Mouse (Mus musculus): ENCODE data around the gene Abcd2.

Abcd2 gene

DNA sequence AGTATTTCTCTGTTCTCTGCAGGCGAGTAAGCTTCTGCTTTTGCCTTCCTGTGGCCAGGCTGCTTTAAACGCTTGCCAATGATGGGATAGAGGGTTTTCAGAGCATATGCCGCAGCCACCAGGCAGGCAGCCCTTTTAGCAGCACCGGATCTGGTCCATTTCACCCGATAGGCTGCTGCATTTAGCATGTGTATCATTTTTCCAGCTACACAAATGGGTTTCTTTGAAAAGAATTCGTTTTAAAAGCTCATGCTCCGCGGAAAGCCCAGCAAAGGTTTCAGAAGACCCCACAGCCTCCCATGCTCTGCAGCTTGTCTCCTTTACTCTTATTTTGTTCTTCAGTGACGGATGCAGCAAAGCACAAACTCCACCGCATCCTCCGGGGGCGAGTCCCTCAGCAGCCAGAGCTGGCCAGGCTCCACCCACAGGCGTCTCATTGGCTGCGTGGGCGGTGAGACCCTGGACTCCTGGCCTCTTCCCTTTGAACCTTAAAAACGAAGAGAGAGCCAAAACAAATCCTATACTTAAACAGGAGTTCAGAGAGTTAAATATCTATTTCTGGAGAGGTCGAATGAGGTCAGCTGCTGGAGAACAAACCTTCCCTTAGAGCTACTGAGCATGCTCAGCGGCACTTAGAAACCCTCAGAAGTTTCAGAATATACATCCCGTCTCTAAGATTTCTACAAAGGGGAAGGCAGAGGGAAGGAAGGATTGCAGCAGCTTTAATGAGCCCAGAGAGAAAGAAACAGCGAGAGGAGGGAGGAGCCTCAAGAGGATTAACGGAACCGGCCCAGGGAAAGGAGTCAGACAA, at the start of gene Abcd2:
TSS of gene Abcd2 (minus strand) at position 388 of the 811 bp plus-strand sequence.
- WGBS, result under 1% methylated on average over 22 of the region's 22 CpGs

DNA sequence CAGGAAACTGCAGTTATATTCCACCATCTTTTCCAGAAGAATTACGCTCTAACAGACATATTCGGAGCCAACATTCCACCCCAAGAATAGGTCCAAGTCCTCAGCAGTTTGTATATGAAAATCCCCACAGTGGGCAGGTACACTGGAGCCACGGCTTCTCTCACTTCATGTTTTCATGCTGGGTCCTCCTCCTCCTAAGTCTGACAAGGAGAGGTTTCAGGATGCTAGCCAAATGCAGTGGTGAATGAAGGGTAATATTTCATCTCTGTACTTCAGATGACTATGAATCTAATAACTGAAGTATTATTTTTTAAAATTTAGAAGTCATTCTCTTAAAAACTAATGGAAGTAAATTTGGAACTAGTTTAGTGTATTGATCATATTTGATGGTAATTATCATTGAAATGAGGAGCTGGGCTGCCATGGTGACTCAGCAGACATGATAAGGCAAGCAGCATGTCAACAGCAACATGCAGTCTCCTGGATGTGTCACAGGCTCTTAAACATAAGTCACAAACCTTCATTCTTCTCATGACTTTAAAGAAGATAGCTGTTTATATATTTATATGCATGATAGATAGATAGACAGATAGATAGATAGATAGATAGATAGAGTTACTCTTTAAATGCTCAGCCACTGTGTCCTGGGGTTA, 49.2 kb upstream of the Abcd2 start:
- WGBS, result 92% methylated on average over 3 of the region's 3 CpGs

DNA sequence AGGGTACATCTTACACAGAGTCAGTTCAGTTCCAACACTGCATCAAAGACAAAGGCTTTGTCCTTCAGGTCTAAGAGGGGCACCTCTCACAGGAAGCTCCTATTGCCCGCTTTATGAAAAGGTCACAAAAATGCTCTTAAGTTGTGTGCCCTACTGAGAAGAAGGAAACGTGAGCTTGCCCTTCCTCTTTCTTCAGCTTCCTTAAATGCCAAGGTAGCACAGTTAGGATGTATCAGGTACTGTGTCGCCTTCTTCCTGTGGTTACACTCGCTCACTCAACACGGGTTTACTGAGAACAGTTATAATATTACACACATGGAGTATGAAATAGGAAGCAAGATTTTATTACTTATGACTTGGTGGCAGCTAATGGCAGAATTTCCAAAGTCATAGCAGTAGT, 45.7 kb upstream of the Abcd2 start:
- 79% methylated on average over 5 of the region's 5 CpGs for WGBS

DNA sequence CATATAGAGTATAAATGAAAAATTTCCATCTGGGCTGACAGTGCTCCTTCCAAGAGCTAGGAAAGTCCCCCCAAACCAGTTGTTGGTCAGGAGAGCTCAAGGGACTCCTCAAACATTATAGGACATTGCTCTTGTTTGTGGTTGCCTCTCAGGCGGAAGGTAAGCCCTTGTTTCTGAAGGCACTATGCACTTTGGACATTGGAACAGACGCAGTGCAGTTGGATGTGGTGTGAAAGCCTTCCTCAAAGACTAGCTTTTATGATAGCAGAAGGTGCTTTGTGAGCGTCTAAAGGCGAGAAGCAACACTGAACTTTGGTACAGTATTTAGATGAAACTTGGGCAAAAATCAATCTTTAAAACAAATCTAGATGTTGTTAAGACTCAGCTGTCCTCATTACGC, 14.9 kb upstream of the Abcd2 start:
- 90% methylated on average over 5 of the region's 5 CpGs for WGBS

DNA sequence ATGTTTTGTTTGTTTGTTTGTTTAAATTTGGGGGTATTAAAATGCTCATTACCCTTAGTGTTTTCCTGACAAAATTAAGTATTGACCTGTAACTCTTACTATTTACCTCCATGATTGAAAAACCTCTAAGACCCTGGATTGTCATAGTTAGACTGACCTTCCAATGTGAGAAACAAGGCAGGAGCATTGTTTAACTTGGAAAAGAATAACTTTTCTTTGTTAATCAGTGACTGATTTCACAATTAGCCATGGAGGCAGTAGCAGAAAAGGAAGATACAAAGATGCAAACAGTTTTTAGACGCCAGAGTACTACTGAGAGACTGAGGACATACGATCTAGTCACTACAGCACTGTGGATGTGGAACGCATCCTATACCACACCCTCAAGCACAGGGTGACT, 11.9 kb upstream of the Abcd2 start:
- WGBS, result 86% methylated on average over 3 of the region's 3 CpGs

DNA sequence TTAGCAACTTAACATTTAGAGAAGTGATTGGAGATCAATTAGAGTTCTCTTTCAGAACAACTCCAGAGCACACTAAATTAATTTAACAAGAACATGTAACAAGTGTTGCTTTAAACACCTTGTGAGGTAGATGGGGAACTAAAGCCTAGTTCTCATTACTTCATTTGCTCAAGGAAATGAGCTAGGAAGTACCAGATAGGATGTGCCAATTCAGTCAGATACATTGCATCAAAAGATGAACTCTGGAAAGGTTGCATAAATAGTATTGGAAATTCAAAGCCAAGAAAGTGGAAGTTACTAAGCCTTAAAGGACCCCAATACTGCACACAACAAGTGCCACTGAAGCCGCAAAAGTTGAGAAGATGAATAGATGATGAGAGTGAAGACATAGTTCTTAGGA, 10.9 kb upstream of the Abcd2 start:
- 96% methylated on average over 1 of the region's 1 CpGs for WGBS

DNA sequence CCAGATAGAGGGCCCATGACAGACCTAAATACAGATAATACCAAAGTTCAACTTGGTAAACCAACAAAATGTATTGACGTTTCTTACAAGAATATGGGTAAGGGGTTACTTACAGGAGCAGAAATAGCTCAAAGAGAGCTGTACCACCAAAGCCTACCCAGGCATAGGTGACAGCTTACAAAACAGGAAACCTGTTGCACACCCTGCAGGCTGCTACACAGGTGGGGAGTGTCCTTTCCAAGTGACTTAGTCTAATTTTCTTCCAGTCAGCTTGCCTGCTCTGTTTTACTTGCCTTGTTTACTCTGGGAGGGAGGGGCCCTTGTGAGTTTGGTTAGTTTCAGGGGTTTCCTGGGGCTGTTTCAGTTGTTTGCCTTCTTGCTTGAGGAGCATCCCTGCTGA, 9.2 kb upstream of the Abcd2 start:
- 85% methylated on average over 1 of the region's 1 CpGs for WGBS

DNA sequence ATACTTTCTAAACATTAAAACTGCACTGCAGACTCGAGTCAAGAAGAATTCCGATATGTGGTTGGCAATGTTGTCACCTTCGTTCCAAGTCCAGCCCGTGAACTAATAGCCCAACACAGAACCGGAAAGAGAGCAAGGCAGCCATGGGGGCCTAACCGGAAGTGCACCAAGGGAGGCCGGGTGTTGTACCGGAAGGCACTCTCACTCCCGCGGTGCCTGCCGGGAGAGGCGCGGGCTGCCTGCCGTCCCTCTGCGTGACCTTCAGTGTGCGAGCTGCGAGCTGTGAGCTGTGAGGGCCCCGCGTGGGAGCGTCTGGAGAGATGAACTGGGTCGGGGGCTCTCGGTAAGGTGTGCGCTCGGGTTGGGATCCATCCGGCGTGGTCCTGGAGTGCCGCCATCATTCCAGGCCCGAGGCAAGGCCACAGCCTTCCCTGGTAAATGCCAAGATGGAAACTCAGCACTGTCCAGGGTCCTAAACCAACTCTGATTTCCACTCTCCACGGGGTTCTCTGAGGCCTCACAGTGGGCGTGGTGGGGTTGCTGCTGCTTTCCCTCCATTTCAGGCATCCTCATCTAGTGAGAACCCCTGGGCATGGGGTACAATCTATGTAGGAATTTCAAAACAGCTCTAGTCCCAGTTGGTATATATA, 7.8 kb upstream of the Abcd2 start, which contains the start of gene CN725425:
TSS of gene CN725425 (plus strand) at position 239 of the 650 bp plus-strand sequence.
- WGBS, result 94% methylated on average over 30 of the region's 30 CpGs

DNA sequence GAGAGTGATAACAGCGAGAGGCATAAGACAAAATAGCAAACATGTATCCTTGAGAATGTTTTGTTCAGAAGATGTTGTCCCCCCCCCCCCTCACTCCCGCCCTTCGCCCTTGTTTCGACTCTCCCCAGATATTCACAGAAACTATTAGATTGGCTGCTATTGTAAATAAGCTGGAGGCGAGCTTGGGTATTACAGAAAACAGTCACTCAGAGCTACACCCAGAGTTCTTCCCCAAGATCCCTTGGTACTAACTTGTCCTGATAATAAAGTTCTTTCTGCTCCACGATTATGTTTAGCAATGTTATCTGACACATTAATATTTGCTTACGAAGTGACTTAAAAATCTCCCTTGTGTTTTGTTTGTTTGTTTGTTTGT, 612 bp upstream of the Abcd2 start:
- WGBS, result 13% methylated on average over 7 of the region's 7 CpGs

DNA sequence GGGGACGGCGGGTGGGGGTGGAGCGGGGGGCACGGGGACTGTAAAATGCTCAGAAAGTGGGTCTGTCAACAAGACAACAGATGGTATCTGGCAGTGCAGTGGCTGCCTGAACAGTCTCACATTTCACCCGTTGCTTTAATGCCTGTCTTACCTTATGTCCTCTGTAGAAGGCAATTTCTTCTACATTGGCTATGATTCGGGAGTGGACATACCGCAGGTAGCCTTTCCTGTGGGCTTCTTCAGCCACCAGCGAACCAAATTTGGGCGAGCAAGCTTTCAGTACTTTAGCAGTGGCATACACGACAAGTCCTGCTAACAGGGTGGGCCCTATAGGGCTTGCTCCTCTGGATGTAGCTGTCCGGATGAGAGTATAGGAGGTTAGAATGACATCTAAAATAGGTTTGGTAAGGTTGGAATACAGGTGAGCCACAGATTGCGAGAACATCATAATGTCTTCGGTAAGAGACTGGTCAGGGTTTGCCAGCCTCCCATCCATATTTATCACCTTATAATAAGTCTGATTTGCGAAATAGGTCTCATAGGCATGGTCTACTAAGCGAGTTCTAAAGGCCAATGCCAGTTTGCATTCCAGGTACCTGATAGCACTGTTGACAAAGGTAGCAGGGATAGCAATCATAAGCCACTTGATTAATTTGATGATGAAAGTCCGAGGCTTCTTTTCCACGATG, 936 bp downstream of the Abcd2 start:
- 13% methylated on average over 17 of the region's 17 CpGs for WGBS

DNA sequence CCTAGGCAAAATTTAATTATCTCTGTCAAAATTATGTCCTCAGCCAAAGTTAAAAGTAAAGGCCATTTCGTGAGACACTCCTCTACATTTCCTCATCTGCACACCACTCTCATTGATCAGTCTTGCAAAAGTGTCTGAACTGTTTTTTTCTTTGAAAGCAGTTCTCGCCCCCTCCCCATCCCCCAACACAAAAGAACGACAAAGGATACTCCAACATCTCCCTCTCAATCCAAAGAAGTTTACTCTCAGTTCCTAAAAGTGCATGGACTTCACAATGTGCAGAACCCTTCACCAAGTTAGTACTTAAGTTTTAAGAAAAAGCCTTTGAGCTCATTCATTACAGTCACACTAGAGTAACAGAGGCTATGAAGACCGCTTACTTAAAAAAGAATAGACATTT, 1.6 kb downstream of the Abcd2 start:
- WGBS, result 9% methylated on average over 4 of the region's 4 CpGs

DNA sequence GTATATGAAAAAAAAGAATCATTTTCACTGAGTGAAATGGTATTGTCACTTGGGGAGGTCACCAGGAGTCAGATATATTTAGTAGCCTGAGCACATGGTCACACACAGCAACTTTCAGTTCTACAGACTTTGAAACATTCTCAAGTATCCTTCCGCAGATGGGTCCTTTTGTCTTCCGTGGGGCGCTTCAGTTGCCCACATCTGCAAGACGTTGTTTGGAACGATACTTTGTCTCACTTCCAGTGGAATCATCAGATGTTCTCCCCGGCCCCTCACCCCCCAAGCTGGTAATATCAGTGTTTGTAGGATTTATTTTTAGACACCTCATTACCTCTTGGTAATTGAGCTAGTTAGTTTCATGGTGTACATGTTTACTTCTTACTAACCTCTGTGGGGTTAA, 5.2 kb downstream of the Abcd2 start:
- WGBS, result 67% methylated on average over 6 of the region's 6 CpGs

DNA sequence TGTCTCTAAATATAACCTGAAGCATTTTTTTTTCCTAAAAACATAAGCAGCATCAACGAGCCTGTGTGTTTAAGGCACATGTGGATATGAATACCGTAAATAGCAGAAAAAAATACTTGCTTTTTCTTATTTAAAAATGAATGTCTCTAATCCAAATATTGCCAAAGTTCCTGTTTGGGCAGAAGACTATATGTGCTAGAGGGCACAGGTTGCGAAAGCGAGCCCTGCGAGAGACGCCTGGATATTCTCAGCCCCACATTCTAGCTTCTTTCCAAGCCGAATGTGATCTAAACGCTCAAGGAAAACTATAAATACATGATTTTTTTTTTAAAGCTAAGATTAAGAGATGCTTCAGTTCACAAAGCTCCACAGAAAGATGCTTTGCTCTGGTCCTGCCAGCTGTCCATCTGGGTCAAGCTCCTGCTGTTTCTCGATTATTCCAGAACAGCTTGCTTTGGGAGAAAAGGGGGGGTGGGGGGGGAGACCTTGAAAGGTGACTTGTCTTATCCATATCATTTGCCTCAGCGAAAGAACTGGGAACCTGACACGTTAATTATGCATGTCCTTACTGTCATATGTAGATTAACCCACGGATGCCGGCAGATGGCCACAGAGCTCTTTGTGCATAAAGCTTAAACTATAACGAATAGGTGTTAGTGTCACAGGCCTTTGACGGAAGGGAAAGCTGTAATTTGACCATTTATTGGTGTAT, 11.5 kb downstream of the Abcd2 start:
- WGBS, result 57% methylated on average over 15 of the region's 15 CpGs

DNA sequence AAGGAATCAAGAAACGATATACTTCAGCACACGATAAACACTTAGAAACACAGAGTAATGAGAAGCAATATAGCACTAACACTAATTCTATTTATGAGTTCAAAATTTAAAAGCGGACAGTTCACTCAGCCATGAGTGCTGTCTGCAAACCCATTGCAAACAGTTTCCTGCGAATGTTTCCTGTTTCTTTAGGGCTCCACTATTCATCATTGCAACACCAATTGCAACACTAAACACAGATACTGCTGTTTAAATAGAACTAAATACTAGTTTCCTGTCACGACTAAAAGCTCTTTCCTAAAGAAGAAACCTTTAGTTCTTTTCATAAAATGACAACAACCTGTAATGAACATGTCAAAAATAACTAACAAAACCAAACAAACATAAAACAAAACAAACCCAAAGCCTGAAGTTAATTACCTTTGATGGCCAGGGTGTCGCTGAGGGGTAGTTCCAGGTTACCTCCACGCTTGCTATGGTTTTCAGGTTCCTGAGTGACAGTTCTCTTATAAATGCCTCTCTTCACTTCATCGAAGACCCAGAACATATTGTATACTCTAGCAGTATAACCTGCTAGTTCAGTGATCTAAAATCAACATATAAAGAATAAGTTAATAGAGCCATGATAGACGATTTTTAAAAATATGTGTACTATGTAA, 12.8 kb downstream of the Abcd2 start:
- 76% methylated on average over 9 of the region's 9 CpGs for WGBS

DNA sequence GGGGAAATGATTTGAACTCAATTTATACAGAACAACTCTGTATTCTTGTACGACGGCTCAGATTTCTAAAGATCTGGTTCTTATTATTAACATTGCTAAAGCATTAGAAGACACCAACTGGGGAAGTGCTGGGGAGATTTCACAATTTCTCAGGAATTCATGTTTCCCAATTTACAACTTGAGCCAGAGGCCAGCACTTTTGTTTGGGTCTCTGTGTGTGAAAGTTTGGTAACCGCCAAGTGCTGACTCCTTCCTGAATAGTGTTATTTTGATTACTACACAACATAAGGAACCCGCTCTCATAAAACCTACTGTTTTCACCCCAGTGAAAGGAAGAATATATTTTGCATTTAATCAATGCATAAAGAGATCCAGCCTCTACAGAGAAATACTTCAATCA, 19.4 kb downstream of the Abcd2 start:
- 60% methylated on average over 4 of the region's 4 CpGs for WGBS

DNA sequence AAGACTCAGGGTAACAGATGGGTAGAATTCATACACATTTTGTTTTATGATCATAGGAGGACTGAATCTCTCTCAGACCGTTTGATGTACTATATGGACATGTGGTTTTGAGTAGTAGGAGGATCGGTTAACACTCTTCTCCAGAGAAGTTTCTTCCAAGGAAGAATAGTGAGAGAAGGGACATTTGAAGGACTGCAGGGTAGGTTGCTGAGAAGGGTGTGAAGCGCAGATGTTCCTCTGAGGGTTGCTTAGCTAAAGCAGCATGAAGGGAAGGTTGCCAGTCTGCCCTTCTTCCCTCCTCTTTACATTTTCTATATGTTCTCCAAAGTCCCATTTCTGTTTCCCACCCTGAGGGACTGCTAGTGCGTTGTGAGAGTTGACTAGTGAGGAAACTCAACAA, 20.3 kb downstream of the Abcd2 start:
- WGBS, result 65% methylated on average over 4 of the region's 4 CpGs

DNA sequence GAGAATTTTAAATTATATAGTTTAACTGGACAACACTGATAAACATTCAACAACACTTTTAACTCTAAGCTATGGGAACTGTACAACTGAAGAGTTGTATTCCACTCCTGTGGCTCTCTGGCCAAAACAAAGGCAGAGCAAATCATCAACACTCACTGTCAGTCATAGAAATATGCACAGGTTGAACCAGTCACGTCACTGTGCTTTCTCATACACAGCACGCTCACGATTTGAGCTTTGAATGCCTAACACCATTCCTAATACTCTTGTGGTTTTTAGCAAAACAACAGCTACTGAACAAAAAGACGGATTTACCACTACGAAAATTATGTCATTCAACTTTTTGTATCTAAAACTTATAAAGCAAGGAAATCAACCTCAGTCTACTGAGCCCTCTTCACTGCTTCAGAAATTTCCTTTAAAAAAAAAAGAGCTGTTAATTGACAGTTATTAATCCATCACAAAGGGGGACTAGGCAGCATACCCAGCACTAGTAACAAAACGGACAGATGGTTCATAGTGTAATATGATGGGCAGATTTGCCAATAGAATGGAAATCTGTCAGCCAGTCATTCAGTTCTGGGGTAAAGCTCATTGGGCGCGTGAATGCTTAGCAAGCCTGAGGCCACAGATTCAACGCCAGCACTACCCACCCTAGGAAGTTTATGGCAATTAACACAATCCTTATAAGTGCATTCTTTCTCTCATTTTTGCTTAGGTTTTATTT, 20.8 kb downstream of the Abcd2 start:
- WGBS, result 71% methylated on average over 9 of the region's 9 CpGs

DNA sequence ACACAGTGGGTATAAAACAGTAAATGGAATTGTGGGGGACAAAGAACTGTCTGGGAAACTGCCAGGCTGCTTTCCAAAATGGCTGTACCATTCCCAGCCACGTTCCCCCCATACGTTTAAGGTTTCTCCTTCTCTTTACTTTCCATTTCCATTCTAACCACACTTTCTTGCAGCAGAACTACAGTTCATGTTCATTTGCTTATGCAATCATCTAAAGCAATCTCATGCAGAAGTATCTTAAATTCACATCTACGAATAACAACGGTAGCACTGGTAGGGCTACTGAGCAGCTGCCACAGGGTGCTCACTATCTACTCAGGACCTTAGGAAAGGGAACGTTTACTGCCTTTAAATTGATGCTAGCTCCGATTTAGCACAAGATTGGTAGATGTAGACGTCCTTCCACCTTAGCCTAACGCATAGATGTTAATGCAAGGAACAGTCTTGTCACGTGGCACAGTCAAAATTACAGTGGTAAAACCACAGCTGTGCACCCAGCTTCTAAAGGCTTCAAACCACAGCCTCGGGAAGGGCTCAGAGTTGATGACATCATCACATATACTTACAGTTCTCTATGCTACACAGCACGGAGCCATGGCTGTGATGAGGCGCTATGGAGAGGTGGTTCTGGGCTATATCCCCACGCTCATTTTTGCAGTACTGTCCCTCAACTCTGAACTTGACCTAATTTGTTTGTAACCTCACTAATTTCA, 23.6 kb downstream of the Abcd2 start:
- 65% methylated on average over 13 of the region's 13 CpGs for WGBS

DNA sequence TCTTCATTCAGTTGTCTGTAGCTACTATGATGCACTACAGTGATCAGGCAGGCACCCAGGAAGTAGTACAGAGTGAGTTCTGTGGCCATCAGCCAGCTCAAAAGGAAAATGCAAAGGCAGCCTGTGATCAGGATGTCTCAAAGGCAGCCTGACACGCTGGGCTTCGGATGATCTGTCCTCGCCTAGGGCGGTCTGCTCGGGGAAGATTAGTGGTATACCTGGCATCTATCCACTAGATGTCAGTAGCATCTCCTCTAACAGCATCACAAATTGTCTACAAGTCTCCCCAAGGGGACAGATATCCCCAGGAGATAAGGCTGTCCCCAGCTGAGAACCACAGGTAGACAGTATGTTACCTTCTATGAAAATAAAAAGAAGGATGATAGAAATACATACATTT, 26.6 kb downstream of the Abcd2 start:
- WGBS, result 14% methylated on average over 5 of the region's 5 CpGs

DNA sequence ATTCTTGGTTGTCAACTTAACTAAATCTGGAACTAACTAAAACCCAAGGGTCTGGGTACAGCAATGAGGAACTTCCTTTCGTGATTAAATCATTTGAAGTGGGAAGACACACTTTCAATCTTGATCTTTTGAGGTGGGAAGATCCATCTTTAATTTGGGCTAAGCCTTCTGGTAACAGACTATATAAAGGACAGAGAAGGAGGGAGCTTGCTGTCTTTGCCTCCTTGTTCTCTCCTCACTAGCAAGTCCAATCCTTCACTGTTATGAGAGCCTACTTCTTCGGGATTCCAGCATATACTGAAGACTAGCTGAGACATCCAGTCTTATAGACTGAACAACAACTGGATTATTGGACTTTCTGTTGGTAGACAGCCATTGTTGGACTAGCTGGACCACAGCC, 28.1 kb downstream of the Abcd2 start:
- 59% methylated on average over 2 of the region's 2 CpGs for WGBS
